Comparison of ENCODE assay signal across 8 mouse cellular contexts in the genomic region with DNA sequence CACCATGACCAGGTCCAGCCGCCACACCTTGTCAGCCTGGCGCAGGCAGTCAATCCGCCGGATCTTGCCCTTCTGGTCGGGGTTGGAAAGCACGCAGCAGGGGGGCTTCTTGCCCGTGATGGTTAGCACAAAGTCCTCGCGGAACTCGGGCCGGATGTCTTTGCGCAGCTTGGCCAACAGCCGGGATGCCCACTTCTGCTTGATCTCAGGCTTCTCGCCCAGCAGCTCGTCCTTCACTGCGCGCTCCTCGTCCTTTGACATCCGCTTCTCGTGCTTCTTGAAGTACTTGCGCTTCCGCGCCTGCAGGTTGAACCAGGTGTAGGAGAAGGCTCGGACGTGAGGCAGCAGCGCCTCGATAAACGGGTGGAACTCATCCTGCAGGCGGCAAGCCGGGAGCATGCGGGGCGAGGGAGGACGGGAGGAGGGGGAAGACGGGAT. TPM values are rescaled to one million over a fixed set of nuclear protein-coding genes. Genes with fewer than 3 reads are reported as not detected.
A peak's percentile ranks its signal among the peaks of the same experiment; 100 is the strongest.
DNase-seq lines count a peak whose midpoint lies in the region; ATAC-seq and TF ChIP-seq lines count a peak whose summit lies in the region.

No protein-coding gene starts in this region.

- no peak for TF ChIP-seq POLR2A in small intestine, adult 2 months (IDR thresholded peaks at IDR 0.05; ENCODE audit: low read depth, low read length)

- peak overlapping the region; percentile 16 for H3K4me3 ChIP-seq in heart, embryonic 12.5 days
- H3K4me3 ChIP-seq in embryonic facial prominence, embryonic 15.5 days (replicated peaks) = peak overlapping the region; percentile 27
- peak overlapping the region; percentile 1; the same call in 1 of the 2 replicates for H3K4me3 ChIP-seq in limb, embryonic 11.5 days (ENCODE audit: low read depth, low read length)
- peak overlapping the region; percentile 44 for H3K4me3 ChIP-seq in small intestine, adult 2 months (ENCODE audit: low read depth, low read length)

- H3K4me2 ChIP-seq in heart, embryonic 12.5 days = peak overlapping the region; percentile 47
- H3K4me2 ChIP-seq in embryonic facial prominence, embryonic 15.5 days (replicated peaks) = peak overlapping the region; percentile 50
- peak overlapping the region; percentile 35 for H3K4me2 ChIP-seq in limb, embryonic 11.5 days (ENCODE audit: low read depth, severe bottlenecking)

- no peak for TF ChIP-seq CTCF in small intestine, adult 2 months (IDR thresholded peaks at IDR 0.05; ENCODE audit: extremely low read depth, insufficient read length, insufficient replicate concordance, low read depth, low read length)

- 8% methylated on average over 34 of the region's 34 CpGs for WGBS in heart, embryonic 12.5 days
- WGBS in embryonic facial prominence, embryonic 15.5 days = 27% methylated on average over 34 of the region's 34 CpGs
- under 1% methylated on average over 34 of the region's 34 CpGs for WGBS in limb, embryonic 11.5 days
- 21% methylated on average over 34 of the region's 34 CpGs for WGBS in small intestine, adult 2 months

- no peaks in the 10 kb centered on the region for H3K36me3 ChIP-seq in heart, embryonic 12.5 days
- H3K36me3 ChIP-seq in embryonic facial prominence, embryonic 15.5 days = peaks cover 30% of the 10 kb centered on the region
- no peaks in the 10 kb centered on the region for H3K36me3 ChIP-seq in limb, embryonic 11.5 days (ENCODE audit: control insufficient read depth, insufficient read depth, low read length)
- H3K36me3 ChIP-seq in small intestine, adult 2 months (ENCODE audit: control insufficient read depth, insufficient read depth, low read length) = peaks cover 6% of the 10 kb centered on the region; the same call in 1 of the 2 replicates

- H3K4me1 ChIP-seq in heart, embryonic 12.5 days (replicated peaks) = peaks cover 50% of the 10 kb centered on the region
- peaks cover 74% of the 10 kb centered on the region for H3K4me1 ChIP-seq in embryonic facial prominence, embryonic 15.5 days
- H3K4me1 ChIP-seq in limb, embryonic 11.5 days (ENCODE audit: control insufficient read depth, insufficient read depth, low read length) = peaks cover 30% of the 10 kb centered on the region
- H3K4me1 ChIP-seq in small intestine, adult 2 months (ENCODE audit: control insufficient read depth, insufficient read depth, insufficient read length, low read length) = peaks cover 20% of the 10 kb centered on the region

- no peak for ATAC-seq in heart, embryonic 12.5 days (ENCODE audit: insufficient number of reproducible peaks, low FRiP score)
- no peak for ATAC-seq in embryonic facial prominence, embryonic 15.5 days (ENCODE audit: insufficient number of reproducible peaks, low FRiP score, low TSS enrichment, low read depth)
- no peak for ATAC-seq in limb, embryonic 11.5 days (ENCODE audit: insufficient number of reproducible peaks, low FRiP score, low TSS enrichment, low read depth)

- H3K9me3 ChIP-seq in heart, embryonic 12.5 days (replicated peaks) = no peaks in the 10 kb centered on the region
- no peaks in the 10 kb centered on the region for H3K9me3 ChIP-seq in embryonic facial prominence, embryonic 15.5 days (replicated peaks)
- no peaks in the 10 kb centered on the region for H3K9me3 ChIP-seq in limb, embryonic 11.5 days (ENCODE audit: control insufficient read depth, low read length)

- DNase-seq in heart, adult 11 months = no peak
- DNase-seq in ES-CJ7 (ENCODE audit: low read depth, low spot score) = peak; percentile 74
- DNase-seq in limb, embryonic 11.5 days (ENCODE audit: low spot score) = peak; percentile 67
- DNase-seq in layer of hippocampus, postnatal 25 days (ENCODE audit: extremely low spot score in 1 of 2, low spot score in 1 of 2) = no peak
- no peak for DNase-seq in adrenal gland, postnatal 25 days

- no peak overlapping the region for H3K9ac ChIP-seq in heart, embryonic 12.5 days
- no peak overlapping the region for H3K9ac ChIP-seq in embryonic facial prominence, embryonic 15.5 days
- no peak overlapping the region for H3K9ac ChIP-seq in limb, embryonic 11.5 days (ENCODE audit: low read length)

- peaks cover 95% of the 10 kb centered on the region for H3K27me3 ChIP-seq in heart, embryonic 12.5 days (replicated peaks)
- H3K27me3 ChIP-seq in embryonic facial prominence, embryonic 15.5 days = peaks cover 3% of the 10 kb centered on the region; the same call in 1 of the 2 replicates
- H3K27me3 ChIP-seq in limb, embryonic 11.5 days (ENCODE audit: control insufficient read depth, insufficient read depth, low read length) = peaks cover 84% of the 10 kb centered on the region
- no peaks in the 10 kb centered on the region for H3K27me3 ChIP-seq in small intestine, adult 2 months (ENCODE audit: control insufficient read depth, insufficient read depth, low read length)

- H3K27ac ChIP-seq in heart, embryonic 12.5 days (ENCODE audit: poor library complexity, severe bottlenecking) = no peak overlapping the region
- H3K27ac ChIP-seq in embryonic facial prominence, embryonic 15.5 days (replicated peaks) = peak overlapping the region; percentile 2; the same call in 1 of the 2 replicates
- no peak overlapping the region for H3K27ac ChIP-seq in limb, embryonic 11.5 days (replicated peaks; ENCODE audit: low read depth, low read length)
- peak overlapping the region; percentile 5; the same call in 1 of the 2 replicates for H3K27ac ChIP-seq in small intestine, adult 2 months (ENCODE audit: insufficient read depth, low read depth, low read length)

RNA-seq across cellular contexts. Expression of gene Nfix, which starts 28.2 kb away (rescaled TPM):
- polyA plus RNA-seq in heart, embryonic 12.5 days (2016; fragmentation: Nextera tagmentation; extraction: Ambion mirVana) = 9.2 and 10.9 TPM in 2 replicates
- polyA plus RNA-seq in embryonic facial prominence, embryonic 15.5 days (2015; fragmentation: Nextera tagmentation; extraction: Ambion mirVana) = 61.4 and 62.0 TPM in 2 replicates
- polyA plus RNA-seq in limb, embryonic 11.5 days (2014; fragmentation: Nextera tagmentation; extraction: Ambion mirVana) = 4.6 TPM in 2 replicates
- 22.3 and 26.1 TPM in 2 replicates for polyA plus RNA-seq in small intestine, adult 2 months (2012; rRNA removed)
- 100 to 1,000 TPM; 406 to 477 TPM for total RNA-seq in layer of hippocampus, postnatal 25 days (2021)
- 87.7 and 111 TPM in 2 replicates for total RNA-seq in adrenal gland, postnatal 25 days (2021)

RNA-seq across cellular contexts. Expression of gene G430095P16Rik, which starts 49.2 kb away (rescaled TPM):
- polyA plus RNA-seq in heart, embryonic 12.5 days (2016; fragmentation: Nextera tagmentation; extraction: Ambion mirVana) = 5.4 and 6.9 TPM in 2 replicates
- 4.2 and 4.9 TPM in 2 replicates for polyA plus RNA-seq in embryonic facial prominence, embryonic 15.5 days (2015; fragmentation: Nextera tagmentation; extraction: Ambion mirVana)
- polyA plus RNA-seq in limb, embryonic 11.5 days (2014; fragmentation: Nextera tagmentation; extraction: Ambion mirVana) = 7.7 and 8.6 TPM in 2 replicates
- polyA plus RNA-seq in small intestine, adult 2 months (2012; rRNA removed) = 0.30 TPM in 2 replicates
- total RNA-seq in layer of hippocampus, postnatal 25 days (2021) = not detected
- not detected in 2 replicates for total RNA-seq in adrenal gland, postnatal 25 days (2021)

RNA-seq across cellular contexts. Expression of gene Dand5, which starts 50.7 kb away (rescaled TPM):
- 4.6 and 6.2 TPM in 2 replicates for polyA plus RNA-seq in heart, embryonic 12.5 days (2016; fragmentation: Nextera tagmentation; extraction: Ambion mirVana)
- 8.4 and 8.9 TPM in 2 replicates for polyA plus RNA-seq in embryonic facial prominence, embryonic 15.5 days (2015; fragmentation: Nextera tagmentation; extraction: Ambion mirVana)
- polyA plus RNA-seq in limb, embryonic 11.5 days (2014; fragmentation: Nextera tagmentation; extraction: Ambion mirVana) = 3.6 and 3.9 TPM in 2 replicates
- polyA plus RNA-seq in small intestine, adult 2 months (2012; rRNA removed) = 0.98 and 2.1 TPM in 2 replicates
- total RNA-seq in layer of hippocampus, postnatal 25 days (2021) = 10 to 100 TPM in 1 of 2 experiments, 1 to 10 TPM in 1; 9.3 to 10.6 TPM
- 11.2 and 11.6 TPM in 2 replicates for total RNA-seq in adrenal gland, postnatal 25 days (2021)

RNA-seq across cellular contexts. Expression of gene Gadd45gip1, which starts 59.4 kb away (rescaled TPM):
- polyA plus RNA-seq in heart, embryonic 12.5 days (2016; fragmentation: Nextera tagmentation; extraction: Ambion mirVana) = 50.9 and 52.1 TPM in 2 replicates
- polyA plus RNA-seq in embryonic facial prominence, embryonic 15.5 days (2015; fragmentation: Nextera tagmentation; extraction: Ambion mirVana) = 46.5 TPM in 2 replicates
- polyA plus RNA-seq in limb, embryonic 11.5 days (2014; fragmentation: Nextera tagmentation; extraction: Ambion mirVana) = 45.0 and 46.7 TPM in 2 replicates
- polyA plus RNA-seq in small intestine, adult 2 months (2012; rRNA removed) = 50.5 and 64.1 TPM in 2 replicates
- total RNA-seq in layer of hippocampus, postnatal 25 days (2021) = 10 to 100 TPM; 23.7 to 27.3 TPM
- total RNA-seq in adrenal gland, postnatal 25 days (2021) = 55.1 and 59.9 TPM in 2 replicates

Comparison
In these comparisons a context has a peak if more than half of its experiments do, and no peak if none do; other contexts are left out.
1. H3K27ac ChIP-seq: peak in embryonic facial prominence, embryonic 15.5 days (single experiment) and small intestine, adult 2 months (single experiment); none in heart, embryonic 12.5 days (single experiment) and limb, embryonic 11.5 days (single experiment).
2. DNase-seq: peak in ES-CJ7 (single experiment) and limb, embryonic 11.5 days (single experiment); none in heart, adult 11 months (single experiment), layer of hippocampus, postnatal 25 days (0 of 2) and adrenal gland, postnatal 25 days (single experiment).
3. Peak in every context shown above with its lines, with median percentiles within 50 percentile points of each other: H3K4me2 ChIP-seq and H3K4me3 ChIP-seq.